Mouse (Mus musculus) heart, embryonic 16.5 days (tissue): ENCODE results near the gene Hectd3. TPM values are rescaled to one million over a fixed set of nuclear protein-coding genes. Genes with fewer than 3 reads are reported as not detected.

ENCODE experiments used
- ATAC-seq: fragments of 200-750 bp; cut with Nextera tagmentation; replicated peaks from 2 replicates; pipeline ENCODE4 v1.8.0; 2017; ENCODE audit warnings: moderate number of reproducible peaks; ENCODE audit not compliant: insufficient read depth, low FRiP score; ENCODE audit errors: extremely low read depth
- H3K27ac ChIP-seq: fragments of 300-500 bp; sonication (generic); 2 replicates; pipeline ENCODE4 v1.5.1; 2014; ENCODE audit warnings: mild to moderate bottlenecking, low read length, control low read depth, moderate library complexity
- H3K27me3 ChIP-seq: fragments of 300-500 bp; sonication (generic); 2 replicates; pipeline ENCODE4 v1.6.1; 2014; ENCODE audit warnings: low read length, mixed read lengths; ENCODE audit not compliant: control insufficient read depth, insufficient read depth
- H3K36me3 ChIP-seq: fragments of 300-500 bp; sonication (generic); 2 replicates; pipeline ENCODE4 v1.6.1; 2014; ENCODE audit not compliant: control insufficient read depth, insufficient read depth
- H3K4me1 ChIP-seq: fragments of 300-500 bp; sonication (generic); 2 replicates; pipeline ENCODE4 v1.6.1; 2014; ENCODE audit warnings: low read length, mixed read lengths; ENCODE audit not compliant: control insufficient read depth, insufficient read depth
- H3K4me2 ChIP-seq: fragments of 300-500 bp; sonication (generic); 2 replicates; pipeline ENCODE4 v1.6.1; 2014; ENCODE audit warnings: low read depth, mild to moderate bottlenecking, control low read depth, low read length
- H3K4me3 ChIP-seq: fragments of 300-500 bp; sonication (generic); 2 replicates; pipeline ENCODE4 v1.5.1; 2014; ENCODE audit warnings: mild to moderate bottlenecking, control low read depth, low read length
- H3K9ac ChIP-seq: fragments of 300-500 bp; sonication (generic); 2 replicates; pipeline ENCODE4 v1.6.1; 2014; ENCODE audit warnings: low read length, control low read depth
- H3K9me3 ChIP-seq: fragments of 300-500 bp; sonication (generic); replicated peaks from 2 replicates; pipeline ENCODE4 v1.6.1; 2016; ENCODE audit warnings: low read length; ENCODE audit not compliant: control insufficient read depth
- WGBS: fragments of 180-500 bp; shearing (Covaris S2); extraction: QIAGEN DNeasy Blood & Tissue Kit; methylation state at CpG from one replicate; pipeline ENCODE4 v1.1.7; 2014; 5-methylcytosine and 5-hydroxymethylcytosine counted together
- polyA plus RNA-seq: library from polyadenylated mRNA; unstranded; fragments of >200 nt; fragmentation: Nextera tagmentation; extraction: Ambion mirVana; gene quantifications from 2 replicates; pipeline ENCODE4 v1.2.1, GENCODE M21; 2015

Hectd3 gene
- polyA plus RNA-seq, 1 experiment from 2014 or later, result 7.0 TPM

GRCm38 (mm10) chr4:116993672-116994621, 1.2 kb upstream of the Hectd3 start, which contains the start of gene Urod:
Gene Urod (minus strand): TSS chr4:116994413.
- ATAC-seq, result peak; percentile 95
- H3K4me2 ChIP-seq, result peak within 1 kb of the TSS; percentile 98
- H3K4me1 ChIP-seq, result peaks cover 21% of the 10 kb centered on the region
- peak within 1 kb of the TSS; percentile 86 for H3K9ac ChIP-seq
- no peaks in the 10 kb centered on the region for H3K27me3 ChIP-seq
- WGBS, result under 1% methylated on average over 38 of the region's 38 CpGs
- peak within 1 kb of the TSS; percentile 91 for H3K4me3 ChIP-seq
- no peaks in the 10 kb centered on the region for H3K9me3 ChIP-seq
- H3K27ac ChIP-seq, result peak within 1 kb of the TSS; percentile 71
- H3K36me3 ChIP-seq, result peaks cover 12% of the 10 kb centered on the region

GRCm38 (mm10) chr4:116995798-116996135, 650 bp downstream of the Hectd3 start:
- H3K9ac ChIP-seq, result peak overlapping the region; percentile 86
- peak overlapping the region; percentile 91 for H3K4me3 ChIP-seq
- H3K4me1 ChIP-seq, result peaks cover 21% of the 10 kb centered on the region
- peaks cover 6% of the 10 kb centered on the region for H3K36me3 ChIP-seq
- WGBS, result under 1% methylated on average over 16 of the region's 16 CpGs
- peak overlapping the region; percentile 66 for H3K27ac ChIP-seq
- H3K27me3 ChIP-seq, result no peaks in the 10 kb centered on the region
- H3K9me3 ChIP-seq, result no peaks in the 10 kb centered on the region
- no peak for ATAC-seq
- H3K4me2 ChIP-seq, result peak overlapping the region; percentile 98

- Histone ChIP-seq H3K36me3 (peaks cover 14% of the 10 kb centered on the region), H3K27ac (no peak overlapping the region), H3K4me1 (peaks cover 10% of the 10 kb centered on the region), H3K9ac (no peak overlapping the region), H3K4me2 (no peak overlapping the region), H3K27me3 (no peaks in the 10 kb centered on the region), H3K9me3 (no peaks in the 10 kb centered on the region), H3K4me3 (no peak overlapping the region)
- no peak for ATAC-seq
- WGBS, result 91% methylated on average over 17 of the region's 17 CpGs
These were observed 4.5 kb downstream of the Hectd3 start for GRCm38 (mm10) chr4:116999513-117000154.

- no peak overlapping the region for H3K4me2 ChIP-seq
- no peaks in the 10 kb centered on the region for H3K9me3 ChIP-seq
- no peak overlapping the region for H3K27ac ChIP-seq
- no peak for ATAC-seq
- no peaks in the 10 kb centered on the region for H3K4me1 ChIP-seq
- WGBS, result 86% methylated on average over 16 of the region's 16 CpGs
- H3K4me3 ChIP-seq, result no peak overlapping the region
- peaks cover 14% of the 10 kb centered on the region for H3K36me3 ChIP-seq
- H3K9ac ChIP-seq, result no peak overlapping the region
- H3K27me3 ChIP-seq, result no peaks in the 10 kb centered on the region
These were observed 6.8 kb downstream of the Hectd3 start for GRCm38 (mm10) chr4:117001957-117002356.

GRCm38 (mm10) chr4:117002543-117003521, 7.7 kb downstream of the Hectd3 start:
- peaks cover 14% of the 10 kb centered on the region for H3K36me3 ChIP-seq
- WGBS, result 54% methylated on average over 38 of the region's 38 CpGs
- H3K9me3 ChIP-seq, result no peaks in the 10 kb centered on the region
- H3K27ac ChIP-seq, result no peak overlapping the region
- no peaks in the 10 kb centered on the region for H3K4me1 ChIP-seq
- no peak overlapping the region for H3K4me3 ChIP-seq
- no peak overlapping the region for H3K4me2 ChIP-seq
- ATAC-seq, result peak; percentile 28; the same call in 1 of the 2 replicates
- H3K9ac ChIP-seq, result no peak overlapping the region
- no peaks in the 10 kb centered on the region for H3K27me3 ChIP-seq

GRCm38 (mm10) chr4:117004649-117005048, 9.5 kb downstream of the Hectd3 start:
- Histone ChIP-seq H3K4me2 (no peak overlapping the region), H3K27me3 (no peaks in the 10 kb centered on the region), H3K9ac (no peak overlapping the region), H3K9me3 (no peaks in the 10 kb centered on the region), H3K36me3 (peaks cover 11% of the 10 kb centered on the region), H3K27ac (no peak overlapping the region), H3K4me1 (no peaks in the 10 kb centered on the region), H3K4me3 (no peak overlapping the region)
- 74% methylated on average over 4 of the region's 4 CpGs for WGBS
- no peak for ATAC-seq

- Histone ChIP-seq H3K27ac (no peak overlapping the region), H3K9me3 (no peaks in the 10 kb centered on the region), H3K4me1 (no peaks in the 10 kb centered on the region), H3K4me3 (no peak overlapping the region), H3K9ac (no peak overlapping the region), H3K27me3 (no peaks in the 10 kb centered on the region), H3K4me2 (no peak overlapping the region), H3K36me3 (peaks cover 8% of the 10 kb centered on the region)
- ATAC-seq, result no peak
- 66% methylated on average over 7 of the region's 7 CpGs for WGBS
These were observed 10.7 kb downstream of the Hectd3 start for GRCm38 (mm10) chr4:117005611-117006400.

- Histone ChIP-seq H3K4me1 (no peaks in the 10 kb centered on the region), H3K4me3 (no peak overlapping the region), H3K9ac (no peak overlapping the region), H3K36me3 (peaks cover 8% of the 10 kb centered on the region), H3K4me2 (no peak overlapping the region), H3K27ac (no peak overlapping the region), H3K9me3 (no peaks in the 10 kb centered on the region), H3K27me3 (no peaks in the 10 kb centered on the region)
- 56% methylated on average over 3 of the region's 3 CpGs for WGBS
- ATAC-seq, result no peak
These were observed 11.9 kb downstream of the Hectd3 start for GRCm38 (mm10) chr4:117007058-117007457.
